Mouse (Mus musculus) ES-Bruce4 (cell line): ENCODE measurements at regions not wholly inside any gene's neighbourhood (a gene's known extent, or its start where the extent isn't known, plus 50 kb on each side); places are given as distances from the start of the nearest gene placed in this dataset.

Source experiments
- CTCF ChIP-seq: IDR thresholded peaks from one replicate; pipeline ENCODE4 v1.8.1; 2011; ENCODE audit warnings: low read depth, low read length
- EP300 ChIP-seq: IDR thresholded peaks from 2 replicates; pipeline ENCODE4 v1.6.1; 2011; ENCODE audit warnings: low read depth, low read length; ENCODE audit not compliant: insufficient read depth
- POLR2A ChIP-seq: IDR thresholded peaks from one replicate; pipeline ENCODE4 v1.8.1; 2011; ENCODE audit warnings: low read length; ENCODE audit not compliant: insufficient read depth

DNA sequence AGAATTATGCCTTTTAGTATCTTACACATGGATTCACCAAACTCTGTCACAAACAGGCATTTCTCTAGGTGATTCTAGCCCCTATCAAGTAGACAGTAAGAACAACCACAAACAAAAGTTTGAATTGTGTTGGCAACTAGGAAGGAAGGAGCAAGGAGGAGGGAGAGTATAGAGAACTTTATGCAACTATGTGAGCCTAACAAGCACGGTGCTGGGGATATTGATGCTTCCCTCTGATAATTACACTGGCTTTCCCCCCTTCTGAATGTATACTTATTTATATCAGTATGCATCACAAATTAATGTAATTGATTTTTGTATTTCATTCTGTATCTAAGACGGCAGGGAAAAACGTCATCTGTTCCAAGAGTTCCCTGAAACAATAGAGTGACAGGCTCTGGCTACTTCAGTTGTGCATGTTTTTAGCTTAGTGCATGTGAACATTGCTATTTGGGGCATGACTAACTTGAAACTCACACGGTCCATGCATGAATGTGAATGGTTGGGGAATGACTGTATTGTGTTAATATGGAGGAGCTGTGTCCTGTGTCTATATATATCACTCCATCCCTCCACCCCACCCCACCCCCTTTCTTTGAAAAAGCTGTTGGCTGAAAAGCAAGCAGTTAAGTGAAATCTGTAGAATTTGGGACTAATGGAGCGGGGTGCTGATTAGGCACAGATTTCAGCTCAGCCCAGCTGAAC is 169.2 kb downstream of the 4930544G11Rik start:
- TF ChIP-seq POLR2A, result no peak
- no peak for TF ChIP-seq EP300
- no peak for TF ChIP-seq CTCF
